Mouse (Mus musculus) Patski (cell line): Measurements from ENCODE around the gene Fgfr2. TPM values are rescaled to one million over a fixed set of nuclear protein-coding genes. Genes with fewer than 3 reads are reported as not detected.

Experiments used
- ATAC-seq: fragments of 100-300 bp; one replicate; pipeline ENCODE4 v1.8.0; 2021
- CTCF ChIA-PET: fragments of 350-600 bp; sonication (Branson Sonifier 250); formaldehyde crosslinking; loops from one replicate; lab custom pipeline; 2022; ENCODE audit warnings: inconsistent platforms; lab: Charles Lee
- POLR2A ChIA-PET: fragments of 350-600 bp; sonication (Branson Sonifier 250); formaldehyde crosslinking; loops from one replicate; lab custom pipeline; 2022; ENCODE audit warnings: antibody characterized with exemption, inconsistent platforms; lab: Charles Lee
- DNase-seq: peaks from one replicate; pipeline ENCODE4 v3.0.0-alpha.2; 2011; ENCODE audit warnings: low read depth, low spot score
- H3K27me3 ChIP-seq: fragments of 371-371 bp; one replicate; pipeline ENCODE4 v1.5.1; 2021
- CTCF ChIP-seq: fragments of 100-300 bp; IDR thresholded peaks from one replicate; pipeline ENCODE4 v1.5.1; 2021
- in situ Hi-C: fragments of 300-500 bp; cut with MboI; formaldehyde crosslinking; loops from 3 replicates; pipeline ENCODE4 v1.11.1; 2018; ENCODE audit warnings: low pct_unique_long_range_greater_than_20kb, mixed read lengths
- polyA plus RNA-seq: library from polyadenylated mRNA; unstranded; gene quantifications from one replicate; pipeline ENCODE4 v1.2.3, GENCODE M21; 2021

The Fgfr2 gene
- polyA plus RNA-seq, 1 experiment from 2014 or later, result 48.8 TPM

- ATAC-seq (no peak), DNase-seq (no peak)
- CTCF ChIA-PET, result no interaction called here
- in situ Hi-C loops, result no loop called here
- no peak for TF ChIP-seq CTCF
- H3K27me3 ChIP-seq, result no peaks in the 10 kb centered on the region
- POLR2A ChIA-PET, result no interaction called here
These were observed 794.5 kb downstream of the Fgfr2 start for GRCm38 (mm10) chr7:132328648-132329047.

- ATAC-seq (peak; percentile 56), DNase-seq (peak; percentile 90)
- ChIA-PET POLR2A (interaction anchor here (0.7 to 1.7 kb wide), 5 partner anchors 10 to 103 kb away, joined by 3 to 9 read pairs (median 4); partner anchors contain the start of gene Chst15), CTCF (interaction anchor here (0.9 to 2.1 kb wide), 6 partner anchors 9 to 226 kb away, joined by 3 to 11 read pairs (median 4); partner anchors contain the start of gene Chst15)
- in situ Hi-C loops, result no loop called here
- H3K27me3 ChIP-seq, result no peaks in the 10 kb centered on the region
- no peak for TF ChIP-seq CTCF
These were observed 797.4 kb downstream of the Fgfr2 start for GRCm38 (mm10) chr7:132325549-132326331.

GRCm38 (mm10) chr7:132323430-132323829, 799.7 kb downstream of the Fgfr2 start:
- in situ Hi-C loops, result no loop called here
- DNase-seq (no peak), ATAC-seq (no peak)
- TF ChIP-seq CTCF, result no peak
- ChIA-PET CTCF (no interaction called here), POLR2A (interaction anchor here (1.1 kb wide), 1 partner anchor 61 kb away, joined by 3 read pairs; no protein-coding TSS in a partner anchor)
- H3K27me3 ChIP-seq, result no peaks in the 10 kb centered on the region

GRCm38 (mm10) chr7:132321392-132321958, 801.7 kb downstream of the Fgfr2 start:
- in situ Hi-C loops, result no loop called here
- DNase-seq, result no peak
- TF ChIP-seq CTCF, result no peak
- ATAC-seq, result no peak
- POLR2A ChIA-PET, result no interaction called here
- CTCF ChIA-PET, result no interaction called here
- no peaks in the 10 kb centered on the region for H3K27me3 ChIP-seq

DNA sequence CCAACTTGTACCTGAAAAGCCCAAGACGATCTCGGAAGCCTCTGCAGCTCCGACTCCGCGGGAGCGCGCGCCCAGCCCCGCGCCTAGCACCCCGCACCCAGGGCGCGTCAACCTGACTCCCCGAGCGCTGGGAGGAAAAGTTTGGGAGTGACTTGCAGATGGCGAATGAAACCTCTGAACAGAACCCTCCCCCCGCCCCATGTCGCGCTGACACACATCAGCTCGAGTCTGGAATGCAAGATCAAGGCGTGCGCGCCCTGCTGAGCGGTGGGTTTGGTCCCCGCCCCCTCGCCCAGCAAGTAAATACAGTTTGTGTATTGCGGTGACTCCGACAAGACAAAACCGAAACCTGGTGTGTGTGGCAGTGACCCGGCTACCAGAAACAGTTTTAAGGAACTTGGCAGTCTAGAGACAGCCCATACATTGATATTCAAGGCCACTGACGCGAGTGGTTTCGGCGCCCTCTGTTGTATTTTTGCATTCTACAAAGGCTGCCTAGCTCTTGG, 806.1 kb downstream of the Fgfr2 start, which contains the start of gene Chst15:
Gene Chst15, minus strand, starts transcription at position 193 of the 506 bp plus-strand sequence.
- DNase-seq, result no peak
- in situ Hi-C loops, result loop anchor here (5.0 kb wide), 2 partner anchors 90 to 155 kb away; no protein-coding TSS in a partner anchor
- CTCF ChIA-PET, result interaction anchor here (0.7 to 7.9 kb wide), 7 partner anchors 9 to 235 kb away, joined by 3 to 47 read pairs (median 4); no protein-coding TSS in a partner anchor
- peak; percentile 36 for ATAC-seq
- no peaks in the 10 kb centered on the region for H3K27me3 ChIP-seq
- POLR2A ChIA-PET, result interaction anchor here (0.5 to 2.5 kb wide), 6 partner anchors 9 to 158 kb away, joined by 3 to 9 read pairs (median 4); no protein-coding TSS in a partner anchor
- no peak for TF ChIP-seq CTCF

GRCm38 (mm10) chr7:132316101-132317035, 806.8 kb downstream of the Fgfr2 start:
- DNase-seq, result no peak
- CTCF ChIA-PET, result interaction anchor here (0.7 to 7.9 kb wide), 8 partner anchors 10 to 236 kb away, joined by 3 to 47 read pairs (median 4); no protein-coding TSS in a partner anchor
- POLR2A ChIA-PET, result interaction anchor here (0.5 to 2.5 kb wide), 6 partner anchors 10 to 158 kb away, joined by 3 to 9 read pairs (median 4); no protein-coding TSS in a partner anchor
- H3K27me3 ChIP-seq, result no peaks in the 10 kb centered on the region
- in situ Hi-C loops, result loop anchor here (5.0 kb wide), 2 partner anchors 89 to 156 kb away; no protein-coding TSS in a partner anchor
- no peak for TF ChIP-seq CTCF
- peak; percentile 61 for ATAC-seq

GRCm38 (mm10) chr7:132315149-132316091, 807.7 kb downstream of the Fgfr2 start:
- DNase-seq, result no peak

GRCm38 (mm10) chr7:132312396-132312795, 810.8 kb downstream of the Fgfr2 start:
- ATAC-seq, result no peak
- in situ Hi-C loops, result no loop called here
- no peak for TF ChIP-seq CTCF
- CTCF ChIA-PET, result interaction anchor here (7.9 kb wide), 1 partner anchor 161 kb away, joined by 47 read pairs; no protein-coding TSS in a partner anchor
- POLR2A ChIA-PET, result interaction anchor here (1.1 kb wide), 1 partner anchor 10 kb away, joined by 3 read pairs; no protein-coding TSS in a partner anchor
- no peak for DNase-seq
- H3K27me3 ChIP-seq, result no peaks in the 10 kb centered on the region

More at GRCm38 (mm10) chr7:132315149-132316091, 807.7 kb downstream of the Fgfr2 start:
- TF ChIP-seq CTCF, result no peak
- ATAC-seq, result peak; percentile 72
- CTCF ChIA-PET, result interaction anchor here (1.1 to 7.9 kb wide), 6 partner anchors 11 to 237 kb away, joined by 3 to 47 read pairs (median 4); no protein-coding TSS in a partner anchor
- POLR2A ChIA-PET, result interaction anchor here (1.4 to 2.5 kb wide), 3 partner anchors 11 to 159 kb away, joined by 5 to 9 read pairs (median 5); no protein-coding TSS in a partner anchor
- H3K27me3 ChIP-seq, result no peaks in the 10 kb centered on the region
- in situ Hi-C loops, result loop anchor here (5.0 kb wide), 2 partner anchors 88 to 157 kb away; no protein-coding TSS in a partner anchor
